Mouse (Mus musculus): ENCODE measurements around the gene Colgalt1. TPM values are rescaled to one million over a fixed set of nuclear protein-coding genes. Genes with fewer than 3 reads are reported as not detected.

The Colgalt1 gene
- polyA plus RNA-seq, 1 experiment from 2014 or later: 22.5 TPM

GRCm38 (mm10) chr8:71666855-71667254 lies 56.1 kb downstream of the Colgalt1 start:
- no peaks in the 10 kb centered on the region for H3K9me3 ChIP-seq (replicated peaks; ENCODE audit: control insufficient read depth, low read length)
- WGBS (ENCODE audit: insufficient replicate concordance): 38% methylated on average over 1 of the region's 1 CpGs
- no peak overlapping the region for H3K9ac ChIP-seq (ENCODE audit: low read depth, low read length)
- no peak overlapping the region for H3K27ac ChIP-seq (ENCODE audit: low read length)
- no peak overlapping the region for H3K4me3 ChIP-seq (ENCODE audit: low read depth, low read length)
- H3K4me1 ChIP-seq (ENCODE audit: control insufficient read depth, low read depth, low read length): peaks cover 28% of the 10 kb centered on the region
- ATAC-seq (ENCODE audit: low read depth): no peak
- no peak overlapping the region for H3K4me2 ChIP-seq (ENCODE audit: low read depth, low read length)
- peaks cover 36% of the 10 kb centered on the region for H3K27me3 ChIP-seq (ENCODE audit: control insufficient read depth, insufficient read depth, low read depth, low read length)
- no peaks in the 10 kb centered on the region for H3K36me3 ChIP-seq (ENCODE audit: control insufficient read depth, insufficient read depth)

GRCm38 (mm10) chr8:71667256-71667655 lies 56.5 kb downstream of the Colgalt1 start:
- no peak overlapping the region for H3K4me3 ChIP-seq (ENCODE audit: low read depth, low read length)
- no peak overlapping the region for H3K27ac ChIP-seq (ENCODE audit: low read length)
- H3K4me2 ChIP-seq (ENCODE audit: low read depth, low read length): no peak overlapping the region
- no peak overlapping the region for H3K9ac ChIP-seq (ENCODE audit: low read depth, low read length)
- H3K9me3 ChIP-seq (replicated peaks; ENCODE audit: control insufficient read depth, low read length): no peaks in the 10 kb centered on the region
- WGBS (ENCODE audit: insufficient replicate concordance): 58% methylated on average over 5 of the region's 5 CpGs
- H3K36me3 ChIP-seq (ENCODE audit: control insufficient read depth, insufficient read depth): no peaks in the 10 kb centered on the region
- peaks cover 36% of the 10 kb centered on the region for H3K27me3 ChIP-seq (ENCODE audit: control insufficient read depth, insufficient read depth, low read depth, low read length)
- no peak for ATAC-seq (ENCODE audit: low read depth)
- H3K4me1 ChIP-seq (ENCODE audit: control insufficient read depth, low read depth, low read length): peaks cover 30% of the 10 kb centered on the region

- peaks cover 36% of the 10 kb centered on the region for H3K27me3 ChIP-seq (ENCODE audit: control insufficient read depth, insufficient read depth, low read depth, low read length)
- H3K9ac ChIP-seq (ENCODE audit: low read depth, low read length): no peak overlapping the region
These were observed 57.6 kb downstream of the Colgalt1 start for GRCm38 (mm10) chr8:71668220-71668975.

GRCm38 (mm10) chr8:71670198-71670597 lies 59.4 kb downstream of the Colgalt1 start:
- Histone ChIP-seq H3K4me2 (ENCODE audit: low read depth, low read length) (peak overlapping the region; percentile 85), H3K4me3 (ENCODE audit: low read depth, low read length) (peak overlapping the region; percentile 61; the same call in 1 of the 2 replicates), H3K9me3 (replicated peaks; ENCODE audit: control insufficient read depth, low read length) (no peaks in the 10 kb centered on the region), H3K9ac (ENCODE audit: low read depth, low read length) (no peak overlapping the region), H3K27me3 (ENCODE audit: control insufficient read depth, insufficient read depth, low read depth, low read length) (peaks cover 36% of the 10 kb centered on the region), H3K27ac (ENCODE audit: low read length) (no peak overlapping the region), H3K4me1 (ENCODE audit: control insufficient read depth, low read depth, low read length) (peaks cover 28% of the 10 kb centered on the region), H3K36me3 (ENCODE audit: control insufficient read depth, insufficient read depth) (no peaks in the 10 kb centered on the region)
- WGBS (ENCODE audit: insufficient replicate concordance): 31% methylated on average over 7 of the region's 12 CpGs
- no peak for ATAC-seq (ENCODE audit: low read depth)

More at GRCm38 (mm10) chr8:71668220-71668975, 57.6 kb downstream of the Colgalt1 start:
- Histone ChIP-seq H3K27ac (ENCODE audit: low read length) (no peak overlapping the region), H3K4me2 (ENCODE audit: low read depth, low read length) (peak overlapping the region; percentile 44), H3K9me3 (replicated peaks; ENCODE audit: control insufficient read depth, low read length) (no peaks in the 10 kb centered on the region), H3K36me3 (ENCODE audit: control insufficient read depth, insufficient read depth) (no peaks in the 10 kb centered on the region), H3K4me3 (ENCODE audit: low read depth, low read length) (no peak overlapping the region), H3K4me1 (ENCODE audit: control insufficient read depth, low read depth, low read length) (peaks cover 30% of the 10 kb centered on the region)
- 1% methylated on average over 21 of the region's 21 CpGs for WGBS (ENCODE audit: insufficient replicate concordance)
- ATAC-seq (ENCODE audit: low read depth): no peak; the same call in 1 of the 2 replicates

- peaks cover 26% of the 10 kb centered on the region for H3K4me1 ChIP-seq (ENCODE audit: control insufficient read depth, low read depth, low read length)
- no peak overlapping the region for H3K9ac ChIP-seq (ENCODE audit: low read depth, low read length)
These were observed 60.1 kb downstream of the Colgalt1 start for GRCm38 (mm10) chr8:71670621-71671548.

GRCm38 (mm10) chr8:71671549-71671965 lies 60.8 kb downstream of the Colgalt1 start, which contains the start of gene Unc13a:
TSS of gene Unc13a (minus strand) at chr8:71671757.
- WGBS (ENCODE audit: insufficient replicate concordance): under 1% methylated on average over 42 of the region's 42 CpGs
- H3K9ac ChIP-seq (ENCODE audit: low read depth, low read length): peak within 1 kb of the TSS; percentile 52
- peak; percentile 66 for ATAC-seq (ENCODE audit: low read depth)

More at GRCm38 (mm10) chr8:71670621-71671548, 60.1 kb downstream of the Colgalt1 start:
- WGBS (ENCODE audit: insufficient replicate concordance): 1% methylated on average over 60 of the region's 64 CpGs
- peaks cover 36% of the 10 kb centered on the region for H3K27me3 ChIP-seq (ENCODE audit: control insufficient read depth, insufficient read depth, low read depth, low read length)
- H3K9me3 ChIP-seq (replicated peaks; ENCODE audit: control insufficient read depth, low read length): no peaks in the 10 kb centered on the region
- peak overlapping the region; percentile 85 for H3K4me2 ChIP-seq (ENCODE audit: low read depth, low read length)
- H3K36me3 ChIP-seq (ENCODE audit: control insufficient read depth, insufficient read depth): no peaks in the 10 kb centered on the region
- peak overlapping the region; percentile 61 for H3K4me3 ChIP-seq (ENCODE audit: low read depth, low read length)
- ATAC-seq (ENCODE audit: low read depth): 0 out of 2 replicates have a peak, but pooled peaks have one; percentile 6
- H3K27ac ChIP-seq (ENCODE audit: low read length): no peak overlapping the region

GRCm38 (mm10) chr8:71672168-71672735 lies 61.5 kb downstream of the Colgalt1 start:
- Histone ChIP-seq H3K9ac (ENCODE audit: low read depth, low read length) (no peak overlapping the region), H3K9me3 (replicated peaks; ENCODE audit: control insufficient read depth, low read length) (no peaks in the 10 kb centered on the region), H3K4me1 (ENCODE audit: control insufficient read depth, low read depth, low read length) (peaks cover 28% of the 10 kb centered on the region), H3K27ac (ENCODE audit: low read length) (no peak overlapping the region), H3K36me3 (ENCODE audit: control insufficient read depth, insufficient read depth) (no peaks in the 10 kb centered on the region), H3K4me3 (ENCODE audit: low read depth, low read length) (peak overlapping the region; percentile 61; the same call in 1 of the 2 replicates), H3K27me3 (ENCODE audit: control insufficient read depth, insufficient read depth, low read depth, low read length) (peaks cover 36% of the 10 kb centered on the region), H3K4me2 (ENCODE audit: low read depth, low read length) (peak overlapping the region; percentile 85; the same call in 1 of the 2 replicates)
- WGBS (ENCODE audit: insufficient replicate concordance): 61% methylated on average over 6 of the region's 6 CpGs
- ATAC-seq (ENCODE audit: low read depth): no peak

More at GRCm38 (mm10) chr8:71671549-71671965, 60.8 kb downstream of the Colgalt1 start, which contains the start of gene Unc13a:
- peaks cover 36% of the 10 kb centered on the region for H3K27me3 ChIP-seq (ENCODE audit: control insufficient read depth, insufficient read depth, low read depth, low read length)
- no peak within 1 kb of the TSS for H3K27ac ChIP-seq (ENCODE audit: low read length)
- peaks cover 26% of the 10 kb centered on the region for H3K4me1 ChIP-seq (ENCODE audit: control insufficient read depth, low read depth, low read length)
- H3K36me3 ChIP-seq (ENCODE audit: control insufficient read depth, insufficient read depth): no peaks in the 10 kb centered on the region
- peak within 1 kb of the TSS; percentile 85 for H3K4me2 ChIP-seq (ENCODE audit: low read depth, low read length)
- H3K4me3 ChIP-seq (ENCODE audit: low read depth, low read length): peak within 1 kb of the TSS; percentile 61
- H3K9me3 ChIP-seq (replicated peaks; ENCODE audit: control insufficient read depth, low read length): no peaks in the 10 kb centered on the region

- WGBS (ENCODE audit: insufficient replicate concordance): 60% methylated on average over 2 of the region's 2 CpGs
- Histone ChIP-seq H3K4me3 (ENCODE audit: low read depth, low read length) (no peak overlapping the region), H3K9me3 (replicated peaks; ENCODE audit: control insufficient read depth, low read length) (no peaks in the 10 kb centered on the region), H3K9ac (ENCODE audit: low read depth, low read length) (no peak overlapping the region), H3K36me3 (ENCODE audit: control insufficient read depth, insufficient read depth) (no peaks in the 10 kb centered on the region), H3K4me1 (ENCODE audit: control insufficient read depth, low read depth, low read length) (peaks cover 29% of the 10 kb centered on the region), H3K27ac (ENCODE audit: low read length) (no peak overlapping the region), H3K27me3 (ENCODE audit: control insufficient read depth, insufficient read depth, low read depth, low read length) (peaks cover 24% of the 10 kb centered on the region), H3K4me2 (ENCODE audit: low read depth, low read length) (no peak overlapping the region)
- no peak for ATAC-seq (ENCODE audit: low read depth)
These were observed 63.3 kb downstream of the Colgalt1 start for GRCm38 (mm10) chr8:71674071-71674470.

Data from liver, embryonic 16.5 days (tissue).